Mouse (Mus musculus) heart, adult 18-20 months (tissue): ENCODE measurements around the gene Ptges3l. TPM values are rescaled to one million over a fixed set of nuclear protein-coding genes. Genes with fewer than 3 reads are reported as not detected.
"Not testable (repeated sequence)": the region's sequence is repeated elsewhere in the genome, so short reads cannot be mapped to it uniquely, and the experiment has no call there.

Experiments used
- DNase-seq, 2 experiments: peaks; one replicate each; pipeline ENCODE4 v3.0.0; 2021 to 2022; ENCODE audit warnings: mixed read lengths in 1 of 2
- microRNA-seq, 2 experiments: library from miRNA; unstranded; fragments of <30 nt; microRNA quantifications; one replicate each; pipeline ENCODE4 v1.2.0; 2022
- total RNA-seq, 2 experiments: library from RNA; stranded (reverse); gene quantifications; 2 replicates each; pipeline ENCODE4 v1.2.3; 2021

Ptges3l gene
- total RNA-seq, 2 experiments from 2014 or later, result 52.7 to 61.5 TPM

DNA sequence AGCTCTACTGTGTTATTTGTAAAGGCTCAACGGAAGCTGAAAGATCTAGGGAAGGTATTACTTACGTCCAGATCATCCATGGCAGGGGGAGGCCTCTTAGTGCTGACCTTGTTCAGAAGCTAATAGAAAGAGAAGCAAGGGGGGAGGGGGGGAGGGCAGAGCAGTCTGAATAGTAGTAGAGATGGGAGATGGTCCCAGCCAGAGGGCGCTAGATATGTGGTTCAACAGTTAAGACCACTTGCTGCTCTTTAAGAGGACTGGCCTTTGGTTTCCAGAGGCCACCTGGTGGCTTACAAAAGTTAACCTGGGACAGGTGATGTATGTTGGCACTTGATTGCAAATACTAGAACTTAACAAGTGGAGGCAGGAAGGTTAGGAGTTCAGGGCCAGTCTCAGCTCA, 5.5 kb downstream of the Ptges3l start:
- no peak for DNase-seq

DNA sequence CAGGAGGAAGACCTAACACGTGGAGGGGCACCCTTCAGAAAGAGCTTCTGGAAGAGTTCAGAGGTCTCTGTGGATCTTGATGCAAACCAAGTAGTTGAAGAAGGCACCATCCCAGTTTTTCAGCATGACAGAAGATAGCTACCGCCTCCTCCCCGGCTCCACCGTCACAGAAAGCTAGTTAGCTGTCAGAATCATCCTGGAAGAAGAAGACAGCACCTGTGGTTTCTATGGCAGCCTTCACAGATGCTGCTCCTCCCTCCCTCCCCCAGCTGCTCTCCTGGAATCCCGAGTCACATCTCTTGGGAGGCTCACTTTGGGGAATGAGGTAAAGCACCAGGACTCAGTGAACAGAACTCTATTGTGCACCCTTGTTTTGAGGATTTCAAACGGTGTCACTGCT, 6.1 kb downstream of the Ptges3l start:
- DNase-seq, result no peak

GRCm38 (mm10) chr11:101417101-101417855, 7.9 kb downstream of the Ptges3l start, which contains the start of gene Aarsd1:
Gene Aarsd1 (minus strand): TSS chr11:101417615.
- DNase-seq, result peak; percentile 90 to 95

DNA sequence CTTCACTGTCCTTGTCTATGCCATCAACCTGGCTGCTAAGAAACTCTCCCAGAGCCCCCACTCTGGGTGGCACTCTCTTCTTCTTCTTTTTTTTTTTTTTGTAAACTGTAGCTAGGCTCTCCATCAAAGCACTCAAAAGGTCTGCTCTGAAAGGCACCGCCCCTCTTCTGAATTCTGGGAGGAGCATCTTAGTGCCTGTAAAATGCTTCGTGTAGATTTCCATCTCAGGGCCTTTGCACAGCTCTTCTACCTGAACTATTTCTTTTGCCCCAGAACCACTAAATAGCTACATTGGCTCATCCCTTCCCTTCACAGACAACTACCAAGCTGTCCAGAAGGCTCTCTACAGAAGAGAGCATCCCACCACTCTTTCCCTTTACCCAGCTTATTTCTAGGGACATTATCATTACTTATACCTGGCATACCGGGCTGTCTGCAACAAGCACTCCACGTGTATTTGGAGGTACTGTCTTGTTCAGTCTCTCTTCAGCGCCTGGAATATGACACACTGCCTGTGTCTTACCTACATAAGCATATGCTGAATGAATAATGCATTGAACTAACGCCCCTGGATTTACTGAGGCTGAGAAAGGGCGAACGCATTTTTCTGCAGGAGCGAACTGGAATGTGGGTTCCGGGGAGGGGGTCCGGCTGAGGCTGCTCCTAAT, 8.6 kb downstream of the Ptges3l start:
- DNase-seq, result no peak

GRCm38 (mm10) chr11:101415306-101415705, 9.8 kb downstream of the Ptges3l start:
- DNase-seq, result no peak

DNA sequence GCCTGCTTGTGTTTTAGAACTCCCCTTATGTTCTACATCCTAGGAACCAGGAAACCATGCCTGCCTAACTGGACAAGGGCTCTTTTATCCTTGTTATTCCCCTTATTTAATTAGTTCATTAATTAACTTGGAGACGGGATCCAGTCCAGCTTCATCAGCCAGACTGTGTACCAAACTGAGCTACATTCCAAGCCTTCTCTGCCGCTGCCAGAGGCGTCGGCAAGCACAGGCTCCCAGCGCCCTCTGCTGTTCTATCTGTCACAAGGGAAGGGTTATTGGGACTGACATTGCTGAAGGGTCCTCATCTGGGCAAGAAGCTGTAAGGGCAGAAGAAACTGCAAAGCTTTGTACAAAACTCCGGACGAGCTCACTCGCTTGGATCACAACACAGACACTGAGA, 30.0 kb downstream of the Ptges3l start:
- DNase-seq, result peak; percentile 69 to 85

DNA sequence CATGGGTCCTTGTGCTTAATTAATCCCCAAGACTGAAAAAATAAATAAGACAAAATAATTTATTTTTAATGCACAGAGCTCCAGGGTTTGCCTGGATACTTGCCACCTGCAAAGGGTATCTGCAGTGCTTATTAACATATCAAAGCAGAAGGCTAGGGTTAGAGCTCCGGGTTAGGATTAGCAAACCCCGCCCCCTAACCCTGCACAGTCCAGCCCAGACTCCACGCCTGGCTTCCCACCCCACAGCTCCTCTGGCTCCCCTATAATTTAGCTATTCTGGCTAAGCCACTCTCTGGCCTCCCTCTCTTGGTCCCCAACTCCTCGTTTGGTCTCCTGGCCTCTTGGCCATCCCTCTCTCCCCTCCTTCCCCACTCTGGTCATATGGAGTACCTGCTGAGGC, 43.3 kb downstream of the Ptges3l start:
- no peak for DNase-seq

- DNase-seq, result no peak
Observed at GRCm38 (mm10) chr11:101378926-101379325, 46.2 kb downstream of the Ptges3l start.

GRCm38 (mm10) chr11:101378196-101378595, 46.9 kb downstream of the Ptges3l start:
- not testable (repeated sequence) for DNase-seq

GRCm38 (mm10) chr11:101374421-101374938, 50.7 kb downstream of the Ptges3l start:
- no peak for DNase-seq

GRCm38 (mm10) chr11:101370141-101370540, 55.0 kb downstream of the Ptges3l start:
- no peak for DNase-seq

Small RNAs within 50 kb of the gene (microRNA-seq; reads per million reads assigned to microRNA genes)
- 3.8 to 4.6 reads per million in 2 experiments for gene Mir6929

Other genes starting within 250 kb of the Ptges3l start
- gene Ccr10, start 249.9 kb downstream of the Ptges3l start, total RNA-seq, result not detected
- 10 to 100 TPM; 29.8 to 36.4 TPM for gene Ezh1, start 198.9 kb downstream of the Ptges3l start, total RNA-seq
- gene Ramp2, start 179.3 kb downstream of the Ptges3l start, total RNA-seq, result 100 to 1,000 TPM in 1 of 2 experiments, 10 to 100 TPM in 1; 74.7 to 100 TPM
- 100 to 1,000 TPM in 1 of 2 experiments, 10 to 100 TPM in 1; 87.3 to 107 TPM for gene Vps25, start 171.6 kb downstream of the Ptges3l start, total RNA-seq
- 10 to 100 TPM in 1 of 2 experiments, 1 to 10 TPM in 1; 9.4 to 12.9 TPM for gene Wnk4, start 164.8 kb downstream of the Ptges3l start, total RNA-seq
- gene Cntd1, start 146.3 kb downstream of the Ptges3l start, total RNA-seq, result under 1 TPM; 0.15 to 0.23 TPM
- 100 to 1,000 TPM in 1 of 2 experiments, 10 to 100 TPM in 1; 98.3 to 108 TPM for gene Coa3, start 146.2 kb downstream of the Ptges3l start, total RNA-seq
- gene Becn1, start 123.0 kb downstream of the Ptges3l start, total RNA-seq, result 10 to 100 TPM; 85.4 to 96.5 TPM
- gene Psme3, start 109.1 kb downstream of the Ptges3l start, total RNA-seq, result 10 to 100 TPM; 65.0 to 86.3 TPM
- gene Aoc2, start 100.3 kb downstream of the Ptges3l start, total RNA-seq, result 1 to 10 TPM; 1.2 to 2.2 TPM
- gene Aoc3, start 94.7 kb downstream of the Ptges3l start, total RNA-seq, result 10 to 100 TPM; 10.5 to 16.6 TPM
- not detected for gene G6pc, start 57.8 kb downstream of the Ptges3l start, total RNA-seq
- 10 to 100 TPM; 18.5 to 22.9 TPM for gene Aarsd1, start 7.7 kb downstream of the Ptges3l start, total RNA-seq
- 10 to 100 TPM in 1 of 2 experiments, 1 to 10 TPM in 1; 6.0 to 10.3 TPM for gene Gm27029, start 537 bp downstream of the Ptges3l start, total RNA-seq
- gene Rundc1, start 248 bp downstream of the Ptges3l start, total RNA-seq, result 10 to 100 TPM; 11.0 to 11.2 TPM
- gene Rpl27, start 17.0 kb upstream of the Ptges3l start, total RNA-seq, result 10 to 100 TPM; 45.0 to 48.0 TPM
- 10 to 100 TPM; 14.0 to 16.2 TPM for gene Ifi35, start 23.1 kb upstream of the Ptges3l start, total RNA-seq
- gene Rnd2, start 39.7 kb upstream of the Ptges3l start, total RNA-seq, result 1 to 10 TPM; 5.1 to 6.2 TPM
- 10 to 100 TPM; 23.7 to 24.6 TPM for gene Vat1, start 40.9 kb upstream of the Ptges3l start, total RNA-seq
- gene Brca1, start 126.6 kb upstream of the Ptges3l start, total RNA-seq, result under 1 TPM; 0.27 to 0.31 TPM
- 100 to 1,000 TPM in 1 of 2 experiments, 10 to 100 TPM in 1; 94.7 to 131 TPM for gene Nbr1, start 126.8 kb upstream of the Ptges3l start, total RNA-seq
- gene Tmem106a, start 156.9 kb upstream of the Ptges3l start, total RNA-seq, result 1 to 10 TPM; 3.2 to 5.9 TPM
- gene Gm11634, start 173.9 kb upstream of the Ptges3l start, total RNA-seq, result not detected
- 10 to 100 TPM; 43.7 to 52.3 TPM for gene Rdm1, start 201.9 kb upstream of the Ptges3l start, total RNA-seq
- 10 to 100 TPM; 19.6 to 22.5 TPM for gene Arl4d, start 240.2 kb upstream of the Ptges3l start, total RNA-seq